13 mouse cellular contexts compared by ENCODE assay signal in the genomic region with DNA sequence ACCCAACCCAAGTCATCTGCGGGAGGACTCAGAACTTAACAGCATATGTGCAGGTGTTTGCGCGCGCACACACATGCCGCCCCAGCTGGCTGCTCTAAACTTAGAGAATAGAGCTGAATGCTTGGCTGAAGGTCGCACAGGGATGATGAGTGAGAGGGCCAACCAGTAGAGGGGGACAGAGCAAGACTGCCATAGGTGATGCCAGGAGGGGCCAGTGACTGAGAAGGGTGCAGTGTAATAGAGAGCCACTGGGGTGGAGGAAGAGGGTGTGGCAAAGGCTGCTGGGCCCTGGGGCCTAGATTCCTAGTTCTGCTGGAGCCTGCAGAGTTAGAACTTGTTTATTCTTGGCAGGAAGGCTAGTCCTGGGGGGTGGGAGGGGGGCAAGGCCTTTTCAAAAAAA. TPM values are rescaled to one million over a fixed set of nuclear protein-coding genes. Genes with fewer than 3 reads are reported as not detected.
DNase-seq lines count a peak whose midpoint lies in the region; ATAC-seq and TF ChIP-seq lines count a peak whose summit lies in the region.
"Had no signal": no experiment of that assay in that cellular context is flagged by ENCODE, and none has a peak within 500 bp of the region (broad histone marks: within the 10 kb centered on the region; RNA-seq: fewer than 3 reads in every experiment).

No protein-coding gene starts in this region.

- ATAC-seq in forebrain, embryonic 11.5 days (replicated peaks; ENCODE audit: low FRiP score): no peak
- ATAC-seq in liver, postnatal 0 days: no peak
- ATAC-seq in liver, embryonic 11.5 days (replicated peaks; ENCODE audit: low FRiP score): no peak
- ATAC-seq: forebrain, embryonic 16.5 days had no signal

- no peak for DNase-seq in forebrain, embryonic 10.5 days (ENCODE audit: extremely low spot score, low spot score)
- no peak for DNase-seq in forebrain, embryonic 11.5 days (ENCODE audit: low spot score)
- no peak for DNase-seq in liver, postnatal 0 days
- DNase-seq in liver, embryonic 11.5 days (ENCODE audit: low spot score): no peak
- peak; percentile 26 for DNase-seq in embryonic facial prominence, embryonic 10.5 days (ENCODE audit: low spot score)
- peak; percentile 55 for DNase-seq in lung, postnatal 10 days
- no peak for DNase-seq in spleen, postnatal 4 days (ENCODE audit: low spot score in 2 of 2)
- DNase-seq in frontal cortex, postnatal 14 days (ENCODE audit: low spot score in 2 of 2): no peak
- DNase-seq: adrenal gland, adult 2 months; embryo, embryonic 11 days; retina, postnatal 1 day had no signal

- no peak overlapping the region for H3K4me3 ChIP-seq in forebrain, embryonic 10.5 days
- no peak overlapping the region for H3K4me3 ChIP-seq in forebrain, embryonic 11.5 days (ENCODE audit: low read depth, low read length)
- H3K4me3 ChIP-seq in liver, postnatal 0 days (ENCODE audit: low read depth, low read length): no peak overlapping the region
- no peak overlapping the region for H3K4me3 ChIP-seq in liver, embryonic 11.5 days (ENCODE audit: low read depth, low read length)
- H3K4me3 ChIP-seq in embryonic facial prominence, embryonic 10.5 days: no peak overlapping the region
- H3K4me3 ChIP-seq: hindbrain, embryonic 15.5 days had no signal

- no peak overlapping the region for H3K9ac ChIP-seq in forebrain, embryonic 11.5 days (ENCODE audit: low read length)
- no peak overlapping the region for H3K9ac ChIP-seq in liver, postnatal 0 days (replicated peaks)
- no peak overlapping the region for H3K9ac ChIP-seq in liver, embryonic 11.5 days (ENCODE audit: low read depth, low read length)
- H3K9ac ChIP-seq: hindbrain, embryonic 15.5 days had no signal

- TF ChIP-seq EP300 in liver, postnatal 0 days (IDR thresholded peaks at IDR 0.05; ENCODE audit: low read depth): no peak

- no peaks in the 10 kb centered on the region for H3K9me3 ChIP-seq in forebrain, embryonic 10.5 days
- no peaks in the 10 kb centered on the region for H3K9me3 ChIP-seq in forebrain, embryonic 11.5 days (ENCODE audit: control insufficient read depth, low read length)
- no peaks in the 10 kb centered on the region for H3K9me3 ChIP-seq in liver, postnatal 0 days (ENCODE audit: low read length)
- H3K9me3 ChIP-seq in liver, embryonic 11.5 days (ENCODE audit: control insufficient read depth, low read length): no peaks in the 10 kb centered on the region
- H3K9me3 ChIP-seq in embryonic facial prominence, embryonic 10.5 days: no peaks in the 10 kb centered on the region
- H3K9me3 ChIP-seq: hindbrain, embryonic 15.5 days had no signal

- H3K27me3 ChIP-seq in forebrain, embryonic 10.5 days (ENCODE audit: poor library complexity, severe bottlenecking): peaks cover 86% of the 10 kb centered on the region
- H3K27me3 ChIP-seq in forebrain, embryonic 11.5 days (ENCODE audit: control insufficient read depth, insufficient read depth, low read length): peaks cover 11% of the 10 kb centered on the region; the same call in 1 of the 2 replicates
- H3K27me3 ChIP-seq in liver, postnatal 0 days (ENCODE audit: insufficient read depth, low read length): peaks cover 2% of the 10 kb centered on the region; the same call in 1 of the 2 replicates
- peaks cover 20% of the 10 kb centered on the region for H3K27me3 ChIP-seq in liver, embryonic 11.5 days (replicated peaks; ENCODE audit: control insufficient read depth, insufficient read depth, low read length)
- peaks cover 79% of the 10 kb centered on the region for H3K27me3 ChIP-seq in embryonic facial prominence, embryonic 10.5 days (replicated peaks; ENCODE audit: low read depth, poor library complexity, severe bottlenecking)
- H3K27me3 ChIP-seq: hindbrain, embryonic 15.5 days had no signal

- H3K4me1 ChIP-seq in forebrain, embryonic 10.5 days: peaks cover 55% of the 10 kb centered on the region
- H3K4me1 ChIP-seq in forebrain, embryonic 11.5 days (replicated peaks; ENCODE audit: control insufficient read depth, insufficient read depth, low read length): peaks cover 13% of the 10 kb centered on the region
- no peaks in the 10 kb centered on the region for H3K4me1 ChIP-seq in liver, postnatal 0 days (ENCODE audit: insufficient read depth)
- peaks cover 9% of the 10 kb centered on the region for H3K4me1 ChIP-seq in liver, embryonic 11.5 days (replicated peaks; ENCODE audit: control insufficient read depth, insufficient read depth, low read length)
- peaks cover 33% of the 10 kb centered on the region for H3K4me1 ChIP-seq in embryonic facial prominence, embryonic 10.5 days

- 82% methylated on average over 6 of the region's 6 CpGs for WGBS in forebrain, embryonic 10.5 days
- WGBS in forebrain, embryonic 11.5 days: 80% methylated on average over 6 of the region's 6 CpGs
- WGBS in liver, postnatal 0 days (ENCODE audit: insufficient replicate concordance): 78% methylated on average over 6 of the region's 6 CpGs
- 80% methylated on average over 6 of the region's 6 CpGs for WGBS in liver, embryonic 11.5 days
- WGBS in embryonic facial prominence, embryonic 10.5 days: 77% methylated on average over 6 of the region's 6 CpGs

- no peak overlapping the region for H3K4me2 ChIP-seq in forebrain, embryonic 11.5 days (ENCODE audit: low read depth, low read length, severe bottlenecking)
- H3K4me2 ChIP-seq in liver, postnatal 0 days (ENCODE audit: low read depth, low read length): no peak overlapping the region
- no peak overlapping the region for H3K4me2 ChIP-seq in liver, embryonic 11.5 days
- H3K4me2 ChIP-seq: hindbrain, embryonic 15.5 days had no signal

- TF ChIP-seq CTCF in liver, postnatal 0 days (IDR thresholded peaks at IDR 0.05; ENCODE audit: low read depth): peak; percentile 31; the same call in 1 of the 2 replicates

- no peaks in the 10 kb centered on the region for H3K36me3 ChIP-seq in forebrain, embryonic 10.5 days (replicated peaks)
- no peaks in the 10 kb centered on the region for H3K36me3 ChIP-seq in forebrain, embryonic 11.5 days (ENCODE audit: control insufficient read depth, insufficient read depth, low read length)
- no peaks in the 10 kb centered on the region for H3K36me3 ChIP-seq in liver, postnatal 0 days (replicated peaks; ENCODE audit: insufficient read depth, low read length)
- H3K36me3 ChIP-seq in liver, embryonic 11.5 days (ENCODE audit: control insufficient read depth, insufficient read depth, low read length): no peaks in the 10 kb centered on the region
- H3K36me3 ChIP-seq in embryonic facial prominence, embryonic 10.5 days (replicated peaks): no peaks in the 10 kb centered on the region
- H3K36me3 ChIP-seq: hindbrain, embryonic 15.5 days had no signal

- H3K27ac ChIP-seq in forebrain, embryonic 10.5 days: 0 out of 2 replicates have a peak overlapping the region, but pooled peaks have one; percentile 20
- H3K27ac ChIP-seq in forebrain, embryonic 11.5 days (ENCODE audit: low read depth, low read length): no peak overlapping the region
- no peak overlapping the region for H3K27ac ChIP-seq in liver, postnatal 0 days (ENCODE audit: low read depth)
- H3K27ac ChIP-seq in liver, embryonic 11.5 days (ENCODE audit: low read depth, low read length): no peak overlapping the region
- no peak overlapping the region; the same call in 1 of the 2 replicates for H3K27ac ChIP-seq in embryonic facial prominence, embryonic 10.5 days (replicated peaks)
- H3K27ac ChIP-seq: hindbrain, embryonic 15.5 days had no signal

RNA-seq across cellular contexts. Expression of gene Fgfr3, which starts 5.0 kb away (rescaled TPM):
- 33.4 and 39.1 TPM in 2 replicates for polyA plus RNA-seq in forebrain, embryonic 10.5 days (2016; fragmentation: Nextera tagmentation; extraction: Ambion mirVana)
- 100 and 105 TPM in 2 replicates for polyA plus RNA-seq in forebrain, embryonic 11.5 days (2014; fragmentation: Nextera tagmentation; extraction: Ambion mirVana)
- 1.3 and 1.4 TPM in 2 replicates for polyA plus RNA-seq in liver, postnatal 0 days (2015; fragmentation: Nextera tagmentation; extraction: Ambion mirVana)
- 7.8 and 8.5 TPM in 2 replicates for polyA plus RNA-seq in liver, embryonic 11.5 days (2014; fragmentation: Nextera tagmentation; extraction: Ambion mirVana)
- 12.9 and 36.8 TPM in 2 replicates for polyA plus RNA-seq in embryonic facial prominence, embryonic 10.5 days (2016; fragmentation: Nextera tagmentation; extraction: Ambion mirVana)

RNA-seq across cellular contexts. Expression of gene Tmem129, which starts 58.3 kb away (rescaled TPM):
- 38.0 and 39.5 TPM in 2 replicates for polyA plus RNA-seq in forebrain, embryonic 10.5 days (2016; fragmentation: Nextera tagmentation; extraction: Ambion mirVana)
- 39.3 and 41.8 TPM in 2 replicates for polyA plus RNA-seq in forebrain, embryonic 11.5 days (2014; fragmentation: Nextera tagmentation; extraction: Ambion mirVana)
- polyA plus RNA-seq in liver, postnatal 0 days (2015; fragmentation: Nextera tagmentation; extraction: Ambion mirVana): 15.8 and 16.5 TPM in 2 replicates
- polyA plus RNA-seq in liver, embryonic 11.5 days (2014; fragmentation: Nextera tagmentation; extraction: Ambion mirVana): 35.7 and 38.0 TPM in 2 replicates
- polyA plus RNA-seq in embryonic facial prominence, embryonic 10.5 days (2016; fragmentation: Nextera tagmentation; extraction: Ambion mirVana): 37.1 and 40.0 TPM in 2 replicates

RNA-seq across cellular contexts. Expression of gene Tacc3, which starts 58.5 kb away (rescaled TPM):
- polyA plus RNA-seq in forebrain, embryonic 10.5 days (2016; fragmentation: Nextera tagmentation; extraction: Ambion mirVana): 349 TPM in 2 replicates
- polyA plus RNA-seq in forebrain, embryonic 11.5 days (2014; fragmentation: Nextera tagmentation; extraction: Ambion mirVana): 331 and 332 TPM in 2 replicates
- polyA plus RNA-seq in liver, postnatal 0 days (2015; fragmentation: Nextera tagmentation; extraction: Ambion mirVana): 64.2 and 67.0 TPM in 2 replicates
- polyA plus RNA-seq in liver, embryonic 11.5 days (2014; fragmentation: Nextera tagmentation; extraction: Ambion mirVana): 229 and 255 TPM in 2 replicates
- polyA plus RNA-seq in embryonic facial prominence, embryonic 10.5 days (2016; fragmentation: Nextera tagmentation; extraction: Ambion mirVana): 318 and 337 TPM in 2 replicates

Comparison
In these comparisons a context has a peak if more than half of its experiments do, and no peak if none do; other contexts are left out.
1. DNase-seq: peak in embryonic facial prominence, embryonic 10.5 days (single experiment) and lung, postnatal 10 days (single experiment); none in forebrain, embryonic 10.5 days (single experiment), forebrain, embryonic 11.5 days (single experiment), liver, postnatal 0 days (single experiment), liver, embryonic 11.5 days (single experiment), spleen, postnatal 4 days (0 of 2) and frontal cortex, postnatal 14 days (0 of 2).